Mouse (Mus musculus) spleen, adult 18-20 months (tissue): Measurements from ENCODE around the gene Cyp2t4.

Experiments used
- DNase-seq, 2 experiments: peaks; one replicate each; pipeline ENCODE4 v3.0.0; 2022; ENCODE audit warnings: mixed read lengths in 2 of 2

Gene Cyp2t4

DNA sequence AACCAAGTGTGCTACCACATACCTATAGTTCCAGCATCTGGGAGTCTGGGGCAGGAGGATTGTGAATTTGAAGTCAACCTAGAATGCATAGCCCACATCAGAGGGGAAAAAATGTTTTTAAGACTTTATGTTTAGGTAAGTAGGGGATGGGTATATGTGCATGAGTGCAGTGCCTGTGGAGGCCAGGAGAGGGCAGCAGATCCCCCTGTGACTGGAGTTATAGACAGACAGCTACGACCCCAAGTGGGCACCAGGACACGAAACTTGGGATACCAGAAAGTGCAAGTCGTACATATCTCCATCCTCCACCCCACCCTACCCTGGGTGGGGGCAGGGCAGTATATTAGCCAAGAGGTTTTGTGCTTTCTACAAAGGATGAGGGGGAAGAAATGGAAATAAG, 31.4 kb downstream of the Cyp2t4 start:
- peak in 1 of 2 experiments; percentile 41 for DNase-seq

DNA sequence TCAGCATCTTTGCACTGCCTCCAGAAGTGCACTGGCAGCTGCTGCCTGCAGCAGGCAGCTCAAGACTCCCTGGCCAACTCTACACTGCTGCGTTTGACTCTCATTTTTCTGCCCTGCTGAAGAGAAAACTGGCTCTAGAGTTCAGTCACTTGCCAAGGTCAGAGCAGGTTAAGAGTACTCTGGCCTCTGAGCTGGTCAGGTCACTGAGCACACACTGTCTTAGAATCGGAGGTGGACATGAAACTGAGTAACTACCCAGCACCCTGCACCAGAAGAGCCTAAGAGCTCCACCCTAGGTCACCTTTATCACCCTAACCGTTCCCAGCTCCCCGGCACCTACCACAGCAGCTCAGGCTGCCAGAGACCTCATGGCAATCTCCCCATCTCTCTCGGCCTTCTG, 32.5 kb downstream of the Cyp2t4 start:
- no peak for DNase-seq

DNA sequence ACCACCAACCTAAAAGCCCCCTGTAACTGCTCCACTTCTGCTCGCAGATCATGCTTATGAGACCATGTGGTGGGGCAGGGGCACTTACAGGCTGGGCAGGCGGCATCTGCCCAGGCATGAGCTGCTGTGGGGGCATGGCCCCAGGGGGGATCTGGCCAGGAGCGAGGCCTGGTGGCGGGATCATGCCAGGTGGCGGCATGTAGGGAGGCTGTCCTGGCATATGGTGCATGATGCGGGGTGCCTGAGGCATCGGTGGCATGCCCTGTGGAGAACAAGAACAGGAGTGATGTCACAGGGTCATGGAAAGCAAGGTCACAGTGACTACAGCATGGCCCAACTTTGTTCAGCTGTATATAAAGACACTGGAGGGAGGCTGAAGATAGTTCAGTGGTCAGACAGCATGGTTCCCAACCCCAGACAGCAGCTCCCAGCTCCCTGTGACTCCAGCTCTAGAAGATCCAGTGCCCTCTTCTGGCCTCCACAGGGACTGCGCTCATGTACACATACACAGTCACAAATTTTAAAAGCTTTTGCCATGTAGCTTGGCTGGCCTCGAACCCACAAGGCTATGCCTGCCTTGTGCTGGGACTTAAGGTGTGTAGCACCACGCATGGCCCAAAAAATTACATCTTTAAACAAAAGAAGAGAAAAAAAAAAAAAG, 35.9 kb downstream of the Cyp2t4 start:
- DNase-seq = no peak

DNA sequence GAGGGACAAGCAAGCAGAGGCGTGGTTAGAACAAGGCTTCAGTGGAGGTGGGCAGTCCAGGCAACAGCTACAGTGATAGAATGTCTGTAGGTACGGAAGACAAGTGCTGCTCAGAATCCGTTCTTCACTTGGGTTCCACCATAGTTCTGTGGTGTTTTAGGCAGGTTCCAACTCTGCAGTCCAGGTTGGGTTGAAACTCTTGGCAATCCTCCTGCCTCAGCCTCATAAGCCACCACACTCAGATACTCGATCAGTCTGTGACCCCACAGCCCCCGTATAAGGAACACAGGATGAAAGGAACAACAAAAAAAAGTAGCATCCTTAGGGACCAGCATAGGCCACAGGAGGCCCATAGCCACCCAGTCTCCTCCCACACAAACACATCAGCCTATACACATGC, 38.9 kb downstream of the Cyp2t4 start:
- DNase-seq = no peak

DNA sequence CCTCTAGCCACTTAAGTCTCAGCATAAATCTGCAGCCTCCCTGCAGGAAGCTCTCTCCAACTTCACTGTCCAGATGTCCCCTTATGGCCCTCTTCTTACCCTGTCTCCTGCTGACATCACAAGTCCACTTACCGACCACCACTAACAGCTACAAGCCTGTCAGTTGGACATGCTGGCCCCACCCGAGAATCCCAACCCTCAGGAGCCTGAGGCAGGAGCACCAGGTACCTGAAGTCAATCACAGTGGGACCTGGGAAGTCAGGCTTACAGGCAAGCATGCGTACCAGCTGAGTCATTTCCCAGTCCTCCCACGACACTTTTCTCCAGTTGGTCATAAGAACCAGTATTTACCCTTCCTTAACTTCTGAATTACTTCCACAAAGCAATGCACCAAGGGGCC, 40.2 kb downstream of the Cyp2t4 start:
- DNase-seq = no peak

DNA sequence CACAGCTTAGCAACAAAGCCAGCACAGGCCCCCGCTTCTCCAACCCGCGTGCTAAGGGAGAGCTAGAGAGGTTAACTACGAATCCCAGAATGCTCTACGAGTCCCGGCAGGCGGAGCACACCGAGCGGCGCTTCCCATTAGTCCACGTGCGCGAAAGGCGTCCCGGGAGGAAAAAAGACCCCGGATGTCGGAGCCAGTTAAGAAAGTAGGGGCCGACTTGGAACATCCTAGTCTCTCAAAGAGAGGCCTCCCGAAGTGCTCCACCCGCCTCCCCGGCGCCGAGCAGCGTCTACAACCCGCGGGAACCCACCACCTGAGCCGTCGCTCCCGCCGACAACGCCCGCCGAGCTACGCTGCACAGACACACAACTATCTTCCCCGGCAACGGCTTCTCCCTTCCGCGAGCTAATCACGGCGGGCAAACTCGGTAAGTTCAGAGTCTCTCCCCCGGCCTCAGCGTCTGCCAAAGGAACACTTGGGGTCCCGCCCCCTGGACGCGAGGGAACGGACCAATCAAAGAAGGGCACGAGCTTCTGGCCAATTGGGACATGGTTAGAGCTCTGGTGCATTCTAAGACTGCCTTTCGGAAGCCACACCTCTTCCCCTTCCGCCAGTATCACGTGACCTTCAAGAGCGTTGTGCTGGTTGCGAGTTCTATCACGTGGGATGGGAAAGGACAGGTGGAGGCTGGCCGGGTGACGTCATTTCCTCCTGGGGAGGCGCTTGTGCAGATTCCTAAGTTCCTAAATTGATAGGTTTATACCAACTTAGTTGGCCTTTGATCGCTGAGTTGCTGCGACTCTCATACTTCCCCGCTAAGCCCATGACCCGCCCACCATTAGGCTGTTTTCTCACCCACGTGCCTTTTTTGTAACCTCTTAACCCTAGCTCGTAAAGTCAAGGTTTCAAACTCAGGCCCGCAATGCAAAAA, 42.4 kb downstream of the Cyp2t4 start, which contains the start of the genes BC024978 and Snrpa:
TSS of gene BC024978 (plus strand) at position 101 of the 931 bp plus-strand sequence.
TSS of gene Snrpa (minus strand) at position 591 of the 931 bp plus-strand sequence.
- peak; percentile 87 to 92 for DNase-seq

DNA sequence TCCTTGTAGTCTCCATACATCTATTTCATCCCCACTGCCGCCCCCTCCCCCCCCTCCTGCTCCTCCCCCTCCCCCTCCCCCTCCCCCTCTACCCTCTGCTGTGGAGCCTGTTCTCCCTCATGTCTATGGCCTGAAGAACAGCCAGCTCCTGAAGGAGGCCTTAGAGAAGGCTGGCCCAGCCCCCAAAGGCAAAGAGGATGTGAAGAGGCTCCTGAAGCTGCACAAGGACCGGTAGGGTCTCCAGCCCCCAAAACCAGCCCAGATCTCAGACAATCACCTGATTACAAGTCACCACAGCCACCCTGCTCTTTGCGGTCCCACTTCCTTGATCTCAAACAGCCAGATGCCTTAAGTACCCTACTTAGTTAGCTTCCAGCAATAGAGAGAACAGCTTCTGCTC, 43.6 kb downstream of the Cyp2t4 start:
- no peak for DNase-seq

DNA sequence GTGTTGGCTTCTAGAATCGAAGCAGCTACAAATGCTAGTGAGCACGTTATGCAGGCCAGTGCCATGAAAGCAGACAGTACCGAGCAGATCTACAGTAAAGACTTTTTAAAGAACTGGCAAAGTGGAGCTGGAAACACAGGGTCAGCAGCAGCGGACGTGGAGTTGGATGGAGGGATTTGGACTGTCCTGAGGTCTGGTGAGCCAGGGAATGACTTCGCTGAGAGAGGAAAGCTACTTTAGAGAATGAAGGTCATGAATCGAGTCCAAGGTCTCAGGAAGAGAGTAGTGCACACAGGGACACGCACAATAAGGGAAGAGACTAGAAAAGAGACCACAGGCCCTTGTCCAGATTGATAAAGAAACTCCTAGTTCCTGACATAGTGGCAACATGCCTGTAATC, 44.1 kb downstream of the Cyp2t4 start:
- DNase-seq = no peak

DNA sequence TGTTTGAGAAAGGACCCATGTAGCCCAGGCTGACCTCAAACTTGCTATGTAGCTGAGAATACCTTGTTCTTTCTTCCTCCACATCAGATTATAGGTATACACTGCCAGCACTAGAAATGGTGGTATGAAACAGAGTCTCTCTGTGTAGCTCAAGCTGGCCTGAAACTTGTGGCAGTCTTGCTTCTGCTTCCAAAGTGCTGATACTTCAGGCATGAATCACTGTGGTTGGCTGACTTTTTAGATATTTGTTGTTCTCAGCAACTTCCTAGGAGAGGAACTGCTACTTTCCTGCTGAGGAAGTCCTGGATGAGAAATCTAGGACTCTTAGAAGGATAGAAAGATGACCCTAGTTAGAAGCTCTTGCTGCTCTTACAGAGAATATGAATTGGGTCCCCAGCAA, 44.8 kb downstream of the Cyp2t4 start:
- DNase-seq = no peak

DNA sequence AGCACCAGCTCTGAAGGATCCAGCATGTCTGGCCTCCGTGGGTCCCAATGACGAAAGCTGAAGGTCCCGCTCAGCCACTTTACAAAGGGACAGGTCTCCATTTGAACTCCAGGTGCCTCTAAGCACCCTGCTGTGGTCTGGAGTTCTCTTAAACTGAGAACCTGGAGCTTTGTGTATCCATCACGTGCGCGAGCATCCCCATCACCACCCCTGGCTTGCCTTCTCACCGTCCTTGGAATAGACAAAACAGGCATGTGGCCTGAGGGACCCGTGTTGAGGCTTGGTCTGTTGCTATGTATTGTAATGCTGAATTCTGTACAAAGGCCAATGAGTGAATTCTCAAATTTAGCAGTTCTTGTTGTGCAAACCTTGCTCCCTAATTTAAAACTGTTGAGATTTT, 45.3 kb downstream of the Cyp2t4 start:
- DNase-seq = no peak

DNA sequence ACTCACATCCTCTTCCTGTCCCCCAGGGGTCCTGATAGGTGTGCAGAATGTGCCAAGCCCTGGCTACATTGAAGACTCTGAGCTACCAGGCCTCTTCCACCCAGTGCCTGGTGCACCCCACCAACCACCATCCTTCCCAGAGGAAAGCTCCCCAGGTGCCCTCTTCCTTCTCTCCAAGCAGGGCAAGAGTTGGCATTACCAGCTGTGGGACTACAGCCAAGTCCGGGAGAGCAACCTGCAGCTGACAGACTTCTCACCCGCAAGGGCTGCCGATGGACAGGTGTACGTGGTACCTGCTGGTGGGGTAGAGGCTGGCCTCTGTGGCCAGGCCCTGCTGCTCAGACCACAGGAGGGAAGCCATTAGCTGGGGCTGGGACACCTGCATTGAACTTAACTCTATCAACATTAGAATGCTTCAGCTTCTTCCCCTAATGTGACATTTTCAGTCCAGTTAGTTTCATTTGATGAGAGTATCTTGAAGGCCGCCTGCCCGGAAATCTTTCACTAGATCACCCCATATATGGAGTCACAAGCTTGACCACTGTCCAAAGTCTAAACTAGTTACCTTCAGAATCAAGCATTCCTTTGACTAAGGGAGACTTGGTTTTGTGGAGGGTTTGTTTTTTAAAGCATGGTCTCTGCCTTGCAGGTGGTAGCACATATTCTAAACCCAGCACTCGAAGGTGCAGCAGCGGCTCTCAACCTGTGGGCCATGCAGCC, 50.4 kb downstream of the Cyp2t4 start:
- no peak for DNase-seq
